Mouse (Mus musculus) monocyte, adult 5-6 weeks (primary cell): ENCODE data around the gene Fubp1. TPM values are rescaled to one million over a fixed set of nuclear protein-coding genes. Genes with fewer than 3 reads are reported as not detected.
A peak's percentile ranks its signal among the peaks of the same experiment; 100 is the strongest.

Experiments used
- ATAC-seq: fragments of 153-309, 156-312 bp; replicated peaks from 2 replicates; pipeline ENCODE4 v1.8.0; 2017; ENCODE audit warnings: mild to moderate bottlenecking; ENCODE audit not compliant: low TSS enrichment, insufficient number of reproducible peaks, severe bottlenecking, poor library complexity, low FRiP score
- total RNA-seq: library from RNA; stranded (forward); fragments of 200-1000, 200-491, 200-594 nt; gene quantifications from 3 replicates; pipeline ENCODE4 v1.2.3, GENCODE M21; 2017

Fubp1 gene
- total RNA-seq, 1 experiment from 2014 or later = 165 TPM

GRCm38 (mm10) chr3:152225906-152226305 lies 15.7 kb downstream of the Fubp1 start:
- ATAC-seq = no peak

- ATAC-seq = no peak
Measured at GRCm38 (mm10) chr3:152228843-152229242, 18.6 kb downstream of the Fubp1 start.

GRCm38 (mm10) chr3:152229271-152229670 lies 19.0 kb downstream of the Fubp1 start:
- no peak for ATAC-seq

GRCm38 (mm10) chr3:152231333-152232100 lies 21.3 kb downstream of the Fubp1 start:
- ATAC-seq = no peak

GRCm38 (mm10) chr3:152235238-152235637 lies 25.0 kb downstream of the Fubp1 start:
- no peak for ATAC-seq

GRCm38 (mm10) chr3:152235805-152236204 lies 25.6 kb downstream of the Fubp1 start:
- no peak for ATAC-seq

GRCm38 (mm10) chr3:152238836-152239235 lies 28.6 kb downstream of the Fubp1 start:
- ATAC-seq = no peak

GRCm38 (mm10) chr3:152239592-152239991 lies 29.4 kb downstream of the Fubp1 start:
- no peak for ATAC-seq

GRCm38 (mm10) chr3:152241098-152241497 lies 30.9 kb downstream of the Fubp1 start:
- ATAC-seq = no peak

- ATAC-seq = no peak
Measured at GRCm38 (mm10) chr3:152243304-152243703, 33.1 kb downstream of the Fubp1 start.

GRCm38 (mm10) chr3:152245273-152245910 lies 35.2 kb downstream of the Fubp1 start:
- ATAC-seq = no peak

- ATAC-seq = no peak
Measured at GRCm38 (mm10) chr3:152247708-152248107, 37.5 kb downstream of the Fubp1 start.

GRCm38 (mm10) chr3:152250487-152250886 lies 40.3 kb downstream of the Fubp1 start:
- no peak for ATAC-seq

- no peak for ATAC-seq
Measured at GRCm38 (mm10) chr3:152257528-152257927, 47.3 kb downstream of the Fubp1 start.

- peak; percentile 63 for ATAC-seq
Measured at GRCm38 (mm10) chr3:152259409-152259808, 49.2 kb downstream of the Fubp1 start.

GRCm38 (mm10) chr3:152260362-152260761 lies 50.1 kb downstream of the Fubp1 start:
- ATAC-seq = no peak

GRCm38 (mm10) chr3:152261436-152261835 lies 51.2 kb downstream of the Fubp1 start:
- ATAC-seq = no peak

GRCm38 (mm10) chr3:152261948-152262347 lies 51.7 kb downstream of the Fubp1 start:
- no peak for ATAC-seq

GRCm38 (mm10) chr3:152264374-152264773 lies 54.2 kb downstream of the Fubp1 start:
- ATAC-seq = no peak

- ATAC-seq = no peak
Measured at GRCm38 (mm10) chr3:152264830-152265229, 54.6 kb downstream of the Fubp1 start.
